Mouse (Mus musculus): ENCODE data around the gene Cyb5r3. TPM values are rescaled to one million over a fixed set of nuclear protein-coding genes. Genes with fewer than 3 reads are reported as not detected.

The Cyb5r3 gene
- polyA plus RNA-seq, 1 experiment, result 112 TPM

- Histone ChIP-seq H3K4me1 (ENCODE audit: control insufficient read depth, insufficient read depth, low read length) (no peaks in the 10 kb centered on the region), H3K4me3 (ENCODE audit: insufficient read depth, low read length) (no peak overlapping the region), H3K27ac (ENCODE audit: insufficient read depth, low read depth, low read length) (no peak overlapping the region)
- TF ChIP-seq CTCF (IDR thresholded peaks at IDR 0.05; ENCODE audit: low read depth, low read length) (no peak), POLR2A (IDR thresholded peaks at IDR 0.05; ENCODE audit: borderline replicate concordance, low read depth, low read length) (no peak)
Observed at GRCm38 (mm10) chr15:83202412-83202811, 30.0 kb upstream of the Cyb5r3 start.

GRCm38 (mm10) chr15:83193413-83193812 lies 21.0 kb upstream of the Cyb5r3 start:
- Histone ChIP-seq H3K27ac (ENCODE audit: insufficient read depth, low read depth, low read length) (no peak overlapping the region), H3K4me1 (ENCODE audit: control insufficient read depth, insufficient read depth, low read length) (no peaks in the 10 kb centered on the region), H3K4me3 (ENCODE audit: insufficient read depth, low read length) (no peak overlapping the region)
- no peak for TF ChIP-seq POLR2A (IDR thresholded peaks at IDR 0.05; ENCODE audit: borderline replicate concordance, low read depth, low read length)
- TF ChIP-seq CTCF (IDR thresholded peaks at IDR 0.05; ENCODE audit: low read depth, low read length), result no peak

- TF ChIP-seq POLR2A (IDR thresholded peaks at IDR 0.05; ENCODE audit: borderline replicate concordance, low read depth, low read length) (no peak), CTCF (IDR thresholded peaks at IDR 0.05; ENCODE audit: low read depth, low read length) (no peak)
- Histone ChIP-seq H3K4me1 (ENCODE audit: control insufficient read depth, insufficient read depth, low read length) (0 out of 2 replicates have a peak, but pooled peaks cover 3% of the 10 kb centered on the region), H3K4me3 (ENCODE audit: insufficient read depth, low read length) (no peak overlapping the region), H3K27ac (ENCODE audit: insufficient read depth, low read depth, low read length) (no peak overlapping the region)
Observed at GRCm38 (mm10) chr15:83182351-83182750, 10.0 kb upstream of the Cyb5r3 start.

- H3K4me3 ChIP-seq (ENCODE audit: insufficient read depth, low read length), result no peak overlapping the region
- no peak overlapping the region for H3K27ac ChIP-seq (ENCODE audit: insufficient read depth, low read depth, low read length)
- H3K4me1 ChIP-seq (ENCODE audit: control insufficient read depth, insufficient read depth, low read length), result 0 out of 2 replicates have a peak, but pooled peaks cover 3% of the 10 kb centered on the region
- no peak for TF ChIP-seq POLR2A (IDR thresholded peaks at IDR 0.05; ENCODE audit: borderline replicate concordance, low read depth, low read length)
- TF ChIP-seq CTCF (IDR thresholded peaks at IDR 0.05; ENCODE audit: low read depth, low read length), result no peak
Observed at GRCm38 (mm10) chr15:83181800-83182330, 9.5 kb upstream of the Cyb5r3 start.

- Histone ChIP-seq H3K4me3 (ENCODE audit: insufficient read depth, low read length) (no peak overlapping the region), H3K27ac (ENCODE audit: insufficient read depth, low read depth, low read length) (no peak overlapping the region), H3K4me1 (ENCODE audit: control insufficient read depth, insufficient read depth, low read length) (peaks cover 6% of the 10 kb centered on the region)
- TF ChIP-seq CTCF (IDR thresholded peaks at IDR 0.05; ENCODE audit: low read depth, low read length), result no peak
Observed at GRCm38 (mm10) chr15:83180004-83180403, 7.6 kb upstream of the Cyb5r3 start.

- Histone ChIP-seq H3K4me3 (ENCODE audit: insufficient read depth, low read length) (no peak overlapping the region), H3K27ac (ENCODE audit: insufficient read depth, low read depth, low read length) (no peak overlapping the region)
Observed at GRCm38 (mm10) chr15:83176653-83177052, 4.3 kb upstream of the Cyb5r3 start.

GRCm38 (mm10) chr15:83173914-83174884 lies 1.8 kb upstream of the Cyb5r3 start:
- H3K4me1 ChIP-seq (ENCODE audit: control insufficient read depth, insufficient read depth, low read length), result peaks cover 45% of the 10 kb centered on the region
- TF ChIP-seq CTCF (IDR thresholded peaks at IDR 0.05; ENCODE audit: low read depth, low read length) (no peak), POLR2A (IDR thresholded peaks at IDR 0.05; ENCODE audit: borderline replicate concordance, low read depth, low read length) (no peak)
- H3K4me3 ChIP-seq (ENCODE audit: insufficient read depth, low read length), result no peak overlapping the region
- H3K27ac ChIP-seq (ENCODE audit: insufficient read depth, low read depth, low read length), result peak overlapping the region; percentile 57

More at GRCm38 (mm10) chr15:83176653-83177052, 4.3 kb upstream of the Cyb5r3 start:
- peaks cover 27% of the 10 kb centered on the region for H3K4me1 ChIP-seq (ENCODE audit: control insufficient read depth, insufficient read depth, low read length)
- no peak for TF ChIP-seq CTCF (IDR thresholded peaks at IDR 0.05; ENCODE audit: low read depth, low read length)
- no peak for TF ChIP-seq POLR2A (IDR thresholded peaks at IDR 0.05; ENCODE audit: borderline replicate concordance, low read depth, low read length)

GRCm38 (mm10) chr15:83171712-83172481 lies 495 bp downstream of the Cyb5r3 start:
- H3K4me1 ChIP-seq (ENCODE audit: control insufficient read depth, insufficient read depth, low read length), result peaks cover 62% of the 10 kb centered on the region
- no peak for TF ChIP-seq CTCF (IDR thresholded peaks at IDR 0.05; ENCODE audit: low read depth, low read length)
- TF ChIP-seq POLR2A (IDR thresholded peaks at IDR 0.05; ENCODE audit: borderline replicate concordance, low read depth, low read length), result no peak

GRCm38 (mm10) chr15:83170956-83171659 lies 1.3 kb downstream of the Cyb5r3 start:
- Histone ChIP-seq H3K4me3 (ENCODE audit: insufficient read depth, low read length) (peak overlapping the region; percentile 68), H3K27ac (ENCODE audit: insufficient read depth, low read depth, low read length) (peak overlapping the region; percentile 53; the same call in 1 of the 2 replicates), H3K4me1 (ENCODE audit: control insufficient read depth, insufficient read depth, low read length) (peaks cover 68% of the 10 kb centered on the region)
- TF ChIP-seq CTCF (IDR thresholded peaks at IDR 0.05; ENCODE audit: low read depth, low read length) (no peak), POLR2A (IDR thresholded peaks at IDR 0.05; ENCODE audit: borderline replicate concordance, low read depth, low read length) (no peak)

More at GRCm38 (mm10) chr15:83171712-83172481, 495 bp downstream of the Cyb5r3 start:
- Histone ChIP-seq H3K4me3 (ENCODE audit: insufficient read depth, low read length) (peak overlapping the region; percentile 68), H3K27ac (ENCODE audit: insufficient read depth, low read depth, low read length) (peak overlapping the region; percentile 78)

Measured in bone marrow macrophage, adult 2 months (primary cell).